Mouse (Mus musculus) cerebellum, postnatal 36 days (tissue): ENCODE data around the gene Gm45521.

Experiments used
- DNase-seq, 2 experiments: peaks; one replicate each; pipeline ENCODE4 v3.0.0; 2021 to 2022; ENCODE audit warnings: mixed read lengths in 2 of 2

Gene Gm45521

DNA sequence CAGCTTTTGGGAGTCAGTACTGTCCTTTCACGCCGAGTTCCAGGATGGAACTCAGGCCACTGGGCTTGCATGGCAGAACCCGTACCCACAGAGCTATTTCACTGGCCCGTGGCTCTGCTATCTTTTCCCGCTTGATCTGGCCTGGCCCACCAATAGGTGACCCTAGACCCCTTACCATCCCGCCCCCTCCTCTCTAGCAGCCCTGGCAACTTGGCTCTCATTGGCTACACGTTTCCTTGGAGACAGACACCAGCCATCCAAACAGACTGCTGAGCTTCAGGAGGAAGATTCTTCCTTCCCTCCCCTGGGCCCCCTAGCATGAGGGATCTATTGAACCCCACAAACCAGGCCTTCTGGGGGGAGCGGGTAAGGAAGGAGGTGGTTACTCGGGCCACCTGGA lies at the start of gene Gm45521:
TSS of gene Gm45521 (plus strand) at position 240 of the 400 bp plus-strand sequence.
- no peak for DNase-seq

DNA sequence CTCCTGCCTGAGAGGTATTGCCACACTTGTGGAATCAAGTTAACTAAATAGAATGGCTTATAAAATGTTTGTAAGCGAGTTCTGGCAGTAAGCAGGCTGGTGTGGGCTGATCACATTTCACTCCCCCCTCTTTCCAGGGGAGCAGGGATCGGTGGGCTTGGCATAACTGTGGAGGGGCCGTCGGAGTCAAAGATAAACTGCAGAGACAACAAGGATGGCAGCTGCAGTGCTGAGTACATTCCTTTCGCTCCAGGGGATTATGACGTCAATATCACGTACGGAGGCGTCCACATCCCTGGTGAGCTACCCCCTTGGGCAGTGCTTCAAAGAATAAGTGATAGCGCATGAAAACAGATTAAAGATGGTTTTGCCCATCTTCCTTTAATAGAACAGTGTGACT lies 47.6 kb upstream of the Gm45521 start:
- DNase-seq = no peak

DNA sequence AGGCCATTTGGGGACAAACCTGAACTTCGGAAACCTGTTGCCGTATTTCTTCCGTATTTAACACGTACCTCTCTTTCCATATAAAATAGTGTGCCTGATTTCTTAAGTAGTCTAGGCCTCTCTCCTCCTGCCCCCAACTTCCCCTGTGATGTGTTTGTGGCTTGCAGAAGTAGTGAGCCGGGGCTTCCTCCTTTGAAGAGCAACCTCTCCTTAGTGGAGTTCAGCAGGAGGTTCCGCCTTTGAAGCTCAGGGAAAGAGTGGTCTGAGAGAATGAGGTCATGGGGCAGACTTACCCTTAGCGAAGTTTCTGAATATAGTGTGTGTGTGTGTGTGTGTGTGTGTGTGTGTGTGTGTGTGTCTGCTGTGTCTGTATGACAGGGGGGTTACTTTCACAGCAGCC lies 43.2 kb upstream of the Gm45521 start:
- no peak for DNase-seq

DNA sequence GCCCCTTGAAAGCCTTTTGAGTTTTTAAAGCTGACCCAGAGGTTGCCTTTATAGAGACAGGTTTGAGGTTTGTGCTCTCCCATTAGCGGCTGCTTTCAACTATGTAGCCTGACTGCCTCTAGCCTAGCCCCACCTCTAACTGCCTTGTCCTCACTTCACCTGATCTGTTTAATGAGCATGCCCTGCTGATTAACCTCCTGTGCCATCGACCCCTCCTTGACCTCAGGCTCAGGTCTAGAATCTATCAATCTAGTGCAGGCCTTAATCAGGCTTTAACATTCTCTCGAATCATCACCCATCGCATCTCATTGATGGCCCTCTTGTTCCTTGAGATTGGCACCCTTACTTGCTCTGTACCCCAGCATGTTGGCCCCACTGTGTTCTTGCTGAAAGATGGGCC lies 42.6 kb upstream of the Gm45521 start:
- no peak for DNase-seq

- DNase-seq = no peak
These were observed 38.7 kb upstream of the Gm45521 start for GRCm38 (mm10) chr14:7918150-7918991.

DNA sequence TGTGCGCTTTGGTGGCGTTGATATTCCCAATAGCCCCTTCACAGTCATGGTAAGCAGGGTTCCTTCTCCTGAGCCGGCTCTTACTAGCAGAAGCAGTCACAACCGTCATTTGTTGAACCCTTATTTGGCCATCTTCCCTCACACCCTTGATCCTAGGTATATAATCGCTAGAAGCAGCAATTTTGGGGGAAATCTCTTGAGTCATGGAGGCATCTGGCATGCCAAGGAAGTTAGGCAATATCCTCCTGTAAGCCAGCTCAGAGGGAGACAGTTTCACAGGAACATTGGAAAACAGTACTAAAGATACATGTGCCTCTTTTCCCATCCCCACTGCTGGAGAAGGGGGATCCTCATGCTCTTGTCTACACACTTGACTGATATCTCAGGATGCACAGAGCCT lies 37.8 kb upstream of the Gm45521 start:
- DNase-seq = no peak

- DNase-seq = no peak
These were observed 37.2 kb upstream of the Gm45521 start for GRCm38 (mm10) chr14:7919921-7920320.

GRCm38 (mm10) chr14:7921459-7921858 lies 35.6 kb upstream of the Gm45521 start:
- no peak for DNase-seq

DNA sequence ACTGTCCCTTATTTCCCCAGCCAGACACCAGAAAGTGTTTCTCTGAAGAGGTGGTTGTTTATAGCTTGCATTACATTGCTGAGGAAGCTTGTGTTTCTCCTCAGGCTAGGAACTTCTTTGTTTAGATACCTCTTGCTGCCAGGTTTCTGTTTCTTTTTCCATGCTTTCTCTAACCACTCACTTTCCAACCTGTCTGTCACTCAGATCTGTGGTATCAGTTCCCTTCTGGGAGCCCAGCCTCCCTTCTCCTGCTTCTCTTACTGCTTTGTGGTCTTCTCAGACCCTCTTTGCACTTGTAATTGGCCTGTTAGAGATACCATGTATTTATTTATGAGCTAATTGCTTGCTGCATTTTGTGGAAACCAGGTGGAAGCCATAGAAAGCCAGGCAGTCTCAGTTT lies 33.5 kb upstream of the Gm45521 start:
- no peak for DNase-seq

DNA sequence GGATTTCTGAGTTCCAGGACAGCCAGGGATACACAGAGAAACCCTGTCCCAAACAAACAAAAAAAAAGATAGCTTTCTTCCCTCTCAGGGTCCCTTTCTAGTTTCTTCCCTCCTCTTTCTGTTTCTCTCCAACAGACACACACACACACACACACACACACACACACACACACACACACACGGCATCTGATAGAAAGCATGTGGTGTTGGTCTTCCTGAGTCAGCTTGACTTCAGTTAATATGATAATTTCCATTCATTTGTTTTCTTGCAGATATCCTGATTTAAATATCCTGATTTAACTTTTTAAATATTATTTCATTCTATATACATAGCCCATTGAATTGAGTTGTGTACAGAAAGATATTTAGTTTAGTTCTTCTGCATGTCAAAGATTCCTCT lies 28.7 kb upstream of the Gm45521 start:
- no peak for DNase-seq

DNA sequence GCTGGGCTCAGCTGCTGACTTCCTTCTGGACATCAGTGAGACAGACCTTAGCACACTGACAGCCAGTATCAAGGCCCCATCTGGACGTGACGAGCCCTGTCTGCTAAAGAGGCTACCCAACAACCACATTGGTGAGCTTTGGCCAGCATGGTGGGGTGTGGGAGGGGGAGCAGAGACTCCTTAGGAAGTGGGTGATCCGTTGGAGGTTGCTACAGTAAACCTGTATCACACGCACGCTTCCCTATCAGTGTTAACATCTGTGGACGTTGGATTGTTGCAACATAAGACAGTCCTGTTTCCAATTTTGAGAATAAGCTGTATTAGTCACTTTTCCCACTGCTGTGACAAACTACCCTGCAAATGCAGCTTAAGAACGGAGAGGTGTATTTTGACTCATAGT lies 28.1 kb upstream of the Gm45521 start:
- DNase-seq = no peak

DNA sequence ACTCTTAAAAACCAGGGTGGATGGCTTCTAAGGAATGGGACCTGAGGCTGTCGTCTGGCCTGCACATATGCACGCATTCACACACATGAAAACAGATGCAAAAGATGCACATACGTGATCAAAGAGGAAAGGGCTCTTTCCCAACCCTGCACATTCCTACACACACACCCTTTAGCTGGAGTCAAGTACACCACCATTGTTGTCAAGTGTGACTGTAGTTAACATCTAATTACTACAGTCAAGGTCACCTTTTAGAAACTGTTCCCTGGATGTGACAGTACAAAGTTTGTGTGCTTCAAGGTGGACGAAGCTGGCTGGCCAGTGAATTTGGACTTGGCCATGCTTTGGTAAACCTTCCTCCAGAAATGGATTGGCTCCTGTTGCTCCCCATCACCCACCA lies 24.9 kb upstream of the Gm45521 start:
- no peak for DNase-seq

DNA sequence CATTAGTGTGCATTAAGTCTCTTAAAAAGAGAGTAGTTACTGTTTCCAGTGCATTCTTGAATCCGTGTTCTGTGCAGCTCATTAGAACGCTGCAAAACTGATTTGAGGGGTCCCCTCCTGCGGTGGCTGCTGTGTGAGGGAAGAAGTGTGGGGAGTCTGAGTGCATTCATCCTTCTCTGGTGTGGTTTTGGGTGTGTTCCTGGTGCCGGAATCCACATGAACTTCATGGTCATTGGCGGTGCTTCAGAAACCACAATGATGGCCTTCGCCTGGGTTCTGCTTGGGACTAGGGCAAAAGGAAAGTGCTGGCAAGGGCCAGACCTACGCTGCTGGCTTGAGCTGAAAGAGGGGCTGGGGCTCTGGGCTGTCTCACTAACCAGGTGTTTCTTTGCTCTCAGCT lies 22.9 kb upstream of the Gm45521 start:
- DNase-seq = no peak

DNA sequence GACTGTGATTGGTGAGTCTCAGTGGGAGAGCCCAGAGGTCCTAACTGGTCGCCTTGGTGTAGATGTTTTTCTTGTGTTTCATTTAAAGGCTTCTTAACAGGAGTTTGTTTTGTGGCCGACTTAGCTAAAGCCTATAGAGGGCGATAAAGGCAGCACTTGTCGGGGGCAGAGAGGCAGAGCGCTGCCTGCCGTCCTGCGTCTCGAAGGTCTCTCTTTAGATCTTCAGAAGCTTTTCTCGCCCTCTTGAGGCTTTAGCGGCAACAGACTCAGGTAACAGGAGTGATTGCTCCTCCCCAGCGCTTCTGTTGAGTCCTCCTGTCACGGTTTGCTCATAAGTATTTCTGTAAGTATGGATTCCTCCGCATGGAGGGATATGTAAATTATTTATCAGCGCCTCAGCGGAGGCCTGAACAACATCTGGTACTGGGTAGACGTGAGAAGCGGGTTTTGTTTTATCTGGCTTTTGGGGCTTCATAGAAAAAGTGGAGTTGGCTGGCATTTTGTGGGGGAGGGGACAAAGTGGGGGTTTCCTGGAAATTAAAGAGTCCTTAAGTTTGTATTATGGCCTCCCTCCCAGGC lies 19.9 kb upstream of the Gm45521 start:
- DNase-seq = peak in 1 of 2 experiments; percentile 14

DNA sequence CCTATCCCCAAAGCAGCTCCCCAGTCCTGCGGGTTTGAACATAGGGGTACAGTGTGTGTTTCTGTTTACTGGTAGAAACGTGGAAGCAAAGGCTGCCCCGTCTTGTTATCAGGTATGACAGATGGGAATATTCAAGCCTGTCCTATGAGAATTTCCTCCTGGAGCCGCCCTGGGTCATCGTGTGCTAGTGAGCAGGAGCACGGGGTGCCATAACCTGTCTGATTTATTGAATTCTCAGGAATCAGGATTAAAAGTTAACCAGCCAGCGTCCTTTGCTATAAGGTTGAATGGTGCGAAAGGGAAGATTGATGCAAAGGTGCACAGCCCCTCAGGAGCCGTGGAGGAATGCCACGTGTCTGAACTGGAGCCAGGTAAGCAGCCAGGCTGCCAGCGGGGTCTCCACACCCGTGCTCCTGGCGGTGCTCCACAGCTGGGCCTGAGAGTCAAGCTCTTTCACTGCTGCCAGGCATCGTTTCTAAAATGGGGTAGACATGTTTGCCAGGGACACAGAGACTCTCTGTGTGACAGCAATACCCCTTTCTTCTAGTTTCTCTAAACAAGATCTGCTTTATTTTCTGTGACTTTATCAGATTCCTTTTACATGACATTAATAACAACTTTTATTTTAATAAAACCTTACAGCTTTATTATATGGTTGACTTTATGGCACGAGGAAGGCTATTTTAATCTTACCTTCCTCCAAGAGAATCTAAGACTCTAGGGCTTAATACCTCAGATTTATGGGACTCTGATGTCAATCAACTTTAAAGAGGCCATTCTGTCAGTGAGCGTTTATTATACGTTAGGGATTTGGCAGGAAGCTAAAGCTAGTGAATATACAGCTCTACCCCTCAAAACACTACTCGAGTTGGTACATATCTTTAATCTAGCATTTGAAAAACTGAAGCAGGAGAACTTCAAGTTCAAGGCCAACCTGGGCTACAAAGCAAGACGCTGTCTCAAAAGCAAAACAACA lies 18.0 kb upstream of the Gm45521 start:
- peak; percentile 18 to 19 for DNase-seq

DNA sequence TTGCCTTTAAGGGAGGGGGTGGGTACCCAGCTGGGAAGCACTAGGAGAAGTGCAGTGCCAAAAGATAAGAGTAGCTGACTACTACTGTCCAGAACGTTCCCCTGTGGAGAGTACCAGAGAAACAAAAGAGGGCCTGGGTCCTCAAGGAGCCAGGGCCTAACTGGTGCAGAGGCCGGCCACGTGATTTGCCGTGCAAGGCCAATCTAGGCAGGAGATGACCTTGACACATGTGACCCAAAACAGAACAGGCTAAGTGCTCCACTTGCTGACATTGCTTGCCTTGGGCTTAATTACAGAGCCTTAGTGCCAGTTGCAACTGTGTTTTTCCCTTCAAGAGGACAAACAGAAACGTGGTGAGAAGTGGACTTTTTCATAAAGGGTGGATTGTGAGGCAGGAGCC lies 15.7 kb upstream of the Gm45521 start:
- no peak for DNase-seq

- peak; percentile 16 to 29 for DNase-seq
These were observed 13.8 kb upstream of the Gm45521 start for GRCm38 (mm10) chr14:7943101-7943800.

DNA sequence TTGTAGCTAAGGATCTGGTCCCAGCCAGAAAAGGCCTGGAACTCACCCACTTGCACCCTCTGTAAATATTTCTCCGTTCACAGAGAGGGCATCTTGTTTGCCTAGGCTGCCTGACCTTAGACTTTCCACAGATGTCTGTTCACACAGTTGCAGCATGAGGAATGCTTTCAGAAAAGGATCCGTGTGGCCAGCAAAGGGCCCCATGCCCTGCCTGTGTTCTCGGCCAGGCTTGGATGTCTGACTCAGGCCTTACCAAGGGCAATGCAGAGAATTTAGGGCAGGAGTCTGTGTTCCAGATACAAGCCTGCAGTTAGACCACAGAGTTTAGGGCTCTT lies 13.3 kb upstream of the Gm45521 start:
- DNase-seq = no peak

DNA sequence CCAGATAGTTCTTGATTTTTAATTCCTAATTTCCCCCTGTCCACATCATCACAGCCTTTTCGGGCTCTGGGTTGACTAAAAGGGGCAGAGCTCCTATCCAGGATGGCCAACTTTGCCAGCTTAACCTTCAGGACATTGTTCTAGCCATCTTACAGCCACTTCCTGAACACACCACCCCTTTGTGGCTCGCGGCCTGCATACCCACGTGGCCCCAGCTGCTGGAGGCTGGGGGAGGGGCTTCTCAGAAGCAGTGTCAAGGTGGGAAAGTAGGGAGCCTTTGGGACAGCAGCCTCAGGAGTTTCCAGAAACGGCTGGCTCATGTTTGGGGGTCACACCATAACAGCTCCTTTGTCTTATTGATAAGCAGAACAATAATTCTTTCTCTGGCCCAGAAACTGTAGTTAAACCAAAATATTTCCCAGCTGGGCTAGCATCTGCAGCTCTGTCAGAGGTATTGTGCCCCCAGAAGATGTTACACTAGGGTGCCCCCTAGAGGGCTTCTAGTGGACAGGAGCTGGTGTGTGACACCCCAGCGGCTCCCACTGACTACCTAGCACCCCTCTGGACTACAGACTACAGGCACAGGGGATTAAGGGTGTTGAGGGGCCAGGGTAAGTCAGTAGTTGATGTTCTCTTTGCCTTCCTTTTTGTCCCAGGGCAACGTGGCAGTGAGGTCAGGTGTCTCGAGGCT lies 12.6 kb upstream of the Gm45521 start:
- no peak for DNase-seq

DNA sequence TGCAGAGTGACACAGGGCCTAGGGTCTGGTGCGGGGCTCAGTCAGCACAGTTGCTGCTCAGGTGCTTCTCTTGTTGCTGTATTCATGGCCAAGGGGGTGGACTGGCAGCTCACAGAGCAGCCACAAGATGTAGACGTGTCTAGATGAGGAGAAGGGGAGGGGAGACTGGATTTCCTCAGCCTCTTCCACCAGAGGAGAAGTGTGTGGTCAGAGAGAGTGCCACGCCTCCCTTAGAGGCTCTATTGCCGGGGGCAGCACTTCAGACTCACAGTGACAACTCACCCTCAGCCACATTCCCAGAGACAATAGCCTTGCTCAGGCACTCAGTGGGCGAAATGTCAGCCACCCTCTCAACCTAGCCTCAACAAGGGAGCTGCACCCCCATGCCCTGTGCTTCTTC lies 11.8 kb upstream of the Gm45521 start:
- DNase-seq = no peak

GRCm38 (mm10) chr14:7951234-7951633 lies 5.9 kb upstream of the Gm45521 start:
- DNase-seq = no peak

DNA sequence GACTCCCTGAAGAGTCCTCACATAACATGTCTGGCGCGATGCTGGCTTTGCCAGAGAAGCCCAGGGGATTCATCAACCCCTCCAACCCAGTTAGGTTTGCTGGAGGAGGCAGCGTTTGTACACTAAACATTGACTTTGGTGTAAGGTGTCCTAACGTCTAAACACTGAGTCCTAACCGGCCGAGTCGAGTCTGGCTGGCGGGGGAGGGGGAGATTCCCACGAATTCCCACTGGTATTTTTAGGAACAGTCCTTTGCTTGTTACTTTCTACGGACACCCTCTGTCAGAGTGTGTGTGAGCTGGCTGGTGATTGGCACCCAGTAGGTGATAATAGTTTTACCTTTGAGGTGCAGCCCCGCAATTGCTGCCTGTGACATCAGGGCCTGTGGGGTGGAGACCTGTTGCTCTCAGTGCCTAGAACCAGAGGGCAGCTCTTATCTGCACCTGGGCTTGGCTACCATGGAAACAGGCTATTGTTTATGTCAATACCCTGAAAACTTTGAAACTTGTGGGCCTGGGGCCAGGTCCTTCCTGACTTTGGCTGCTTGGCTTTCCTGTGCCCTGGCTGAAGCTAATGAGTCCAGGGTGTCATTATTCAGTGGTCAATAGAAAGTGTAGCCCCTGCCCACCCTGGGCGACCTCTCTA lies 4.4 kb upstream of the Gm45521 start:
- DNase-seq = no peak
